Mouse (Mus musculus) forebrain, postnatal 0 days (tissue): ENCODE data around the gene Zdhhc11. TPM values are rescaled to one million over a fixed set of nuclear protein-coding genes. Genes with fewer than 3 reads are reported as not detected.
"Not testable (repeated sequence)": the region's sequence is repeated elsewhere in the genome, so short reads cannot be mapped to it uniquely, and the experiment has no call there.

Experiments
- ATAC-seq: fragments of 200-750 bp; cut with Nextera tagmentation; 2 replicates; pipeline ENCODE4 v1.8.0; 2017; ENCODE audit warnings: mild to moderate bottlenecking, moderate library complexity
- DNase-seq: peaks from one replicate; pipeline ENCODE4 v3.0.0-alpha.2; 2015
- H3K27ac ChIP-seq: fragments of 300-500 bp; sonication (generic); 2 replicates; pipeline ENCODE4 v1.5.1; 2014; ENCODE audit warnings: low read depth, mild to moderate bottlenecking, antibody characterized with exemption, low read length, moderate library complexity, mixed read lengths
- H3K27me3 ChIP-seq: fragments of 300-500 bp; sonication (generic); 2 replicates; pipeline ENCODE4 v1.6.1; 2014; ENCODE audit warnings: mild to moderate bottlenecking, low read length, mixed read lengths; ENCODE audit not compliant: insufficient read depth
- H3K36me3 ChIP-seq: fragments of 300-500 bp; sonication (generic); 2 replicates; pipeline ENCODE4 v1.6.1; 2014; ENCODE audit warnings: mild to moderate bottlenecking, moderate library complexity; ENCODE audit not compliant: insufficient read depth
- H3K4me1 ChIP-seq: fragments of 300-500 bp; sonication (generic); 2 replicates; pipeline ENCODE4 v1.6.1; 2014; ENCODE audit warnings: antibody characterized with exemption; ENCODE audit not compliant: insufficient read depth
- H3K4me2 ChIP-seq: fragments of 300-500 bp; sonication (generic); 2 replicates; pipeline ENCODE4 v1.6.1; 2014; ENCODE audit warnings: low read depth, mild to moderate bottlenecking, moderate library complexity
- H3K4me3 ChIP-seq: fragments of 300-500 bp; sonication (generic); 2 replicates; pipeline ENCODE4 v1.5.1; 2014; ENCODE audit warnings: low read depth, low read length, mixed read lengths
- H3K9ac ChIP-seq: fragments of 300-500 bp; sonication (generic); 2 replicates; pipeline ENCODE4 v1.6.1; 2014; ENCODE audit warnings: mild to moderate bottlenecking
- H3K9me3 ChIP-seq: fragments of 300-500 bp; sonication (generic); 2 replicates; pipeline ENCODE4 v1.6.1; 2016; ENCODE audit warnings: low read length
- CTCF ChIP-seq: sonication (generic); IDR thresholded peaks from 2 replicates; pipeline ENCODE4 v1.5.1; 2016; ENCODE audit warnings: antibody characterized with exemption, control low read depth, low read depth
- WGBS: fragments of 180-500 bp; shearing (Covaris S2); extraction: QIAGEN DNeasy Blood & Tissue Kit; methylation state at CpG from one replicate; pipeline ENCODE4 v1.1.7; 2014; 5-methylcytosine and 5-hydroxymethylcytosine counted together
- polyA plus RNA-seq: library from polyadenylated mRNA; unstranded; fragments of >200 nt; fragmentation: Nextera tagmentation; extraction: Ambion mirVana; gene quantifications from 2 replicates; pipeline ENCODE4 v1.2.1, GENCODE M21; 2015
- total RNA-seq: library from RNA; depleted of rRNA; stranded (reverse); fragments of >200 nt; gene quantifications from 2 replicates; pipeline ENCODE4 v1.2.3, GENCODE M21; 2014

Zdhhc11 gene
- total and polyA plus RNA-seq, 2 experiments from 2014 or later: not detected

DNA sequence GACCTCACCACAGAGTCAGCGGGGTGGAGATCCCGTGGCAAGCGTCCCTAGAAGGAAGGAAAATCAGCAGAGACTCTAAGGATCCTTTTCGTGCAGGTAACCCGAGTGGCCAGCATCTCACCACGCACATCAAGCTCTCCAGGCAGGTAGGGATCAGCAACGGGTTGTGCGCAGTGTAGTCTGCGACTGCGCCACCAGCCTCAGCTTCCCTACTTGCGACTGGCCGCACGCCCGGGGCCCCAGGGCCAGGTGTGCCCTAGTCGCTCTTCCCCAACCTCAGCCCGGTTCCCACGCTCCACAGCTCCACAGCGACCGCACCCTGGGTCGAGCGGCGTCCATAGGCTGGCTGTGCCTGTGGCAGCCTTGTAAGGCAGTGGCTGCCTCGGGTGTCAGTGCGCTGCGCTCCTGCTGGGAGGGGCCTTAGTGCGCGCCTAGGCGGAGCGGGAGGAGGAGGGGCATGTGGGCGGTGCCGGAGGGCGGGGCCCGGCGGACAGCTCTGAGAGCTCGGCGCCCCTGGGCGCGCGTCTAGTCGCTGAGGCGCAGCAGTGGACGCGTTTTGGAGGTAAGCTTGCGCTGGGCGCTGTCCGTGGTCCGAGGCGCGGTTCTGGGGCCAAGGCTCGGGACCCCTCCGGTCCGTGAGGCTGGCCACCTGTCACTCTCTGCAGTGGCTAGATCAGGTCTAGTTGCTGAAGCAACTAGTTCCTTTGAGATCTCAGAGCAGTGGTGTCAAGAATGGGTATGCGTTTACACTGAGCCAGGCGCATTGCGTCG, 45.5 kb downstream of the Zdhhc11 start, which contains the start of gene Tppp:
Gene Tppp, plus strand, starts transcription at position 460 of the 771 bp plus-strand sequence.
- peak within 1 kb of the TSS; percentile 86 for H3K27ac ChIP-seq
- no peaks in the 10 kb centered on the region; the same call in 1 of the 2 replicates for H3K27me3 ChIP-seq
- peak; percentile 92 for ATAC-seq
- DNase-seq: peak; percentile 87
- H3K9ac ChIP-seq: peak within 1 kb of the TSS; percentile 70
- no peak; the same call in 1 of the 2 replicates for TF ChIP-seq CTCF
- H3K36me3 ChIP-seq: no peaks in the 10 kb centered on the region
- H3K4me3 ChIP-seq: peak within 1 kb of the TSS; percentile 67
- peaks cover 8% of the 10 kb centered on the region; the same call in 1 of the 2 replicates for H3K4me1 ChIP-seq
- H3K4me2 ChIP-seq: peak within 1 kb of the TSS; percentile 88
- no peaks in the 10 kb centered on the region for H3K9me3 ChIP-seq
- WGBS: 4% methylated on average over 56 of the region's 56 CpGs

DNA sequence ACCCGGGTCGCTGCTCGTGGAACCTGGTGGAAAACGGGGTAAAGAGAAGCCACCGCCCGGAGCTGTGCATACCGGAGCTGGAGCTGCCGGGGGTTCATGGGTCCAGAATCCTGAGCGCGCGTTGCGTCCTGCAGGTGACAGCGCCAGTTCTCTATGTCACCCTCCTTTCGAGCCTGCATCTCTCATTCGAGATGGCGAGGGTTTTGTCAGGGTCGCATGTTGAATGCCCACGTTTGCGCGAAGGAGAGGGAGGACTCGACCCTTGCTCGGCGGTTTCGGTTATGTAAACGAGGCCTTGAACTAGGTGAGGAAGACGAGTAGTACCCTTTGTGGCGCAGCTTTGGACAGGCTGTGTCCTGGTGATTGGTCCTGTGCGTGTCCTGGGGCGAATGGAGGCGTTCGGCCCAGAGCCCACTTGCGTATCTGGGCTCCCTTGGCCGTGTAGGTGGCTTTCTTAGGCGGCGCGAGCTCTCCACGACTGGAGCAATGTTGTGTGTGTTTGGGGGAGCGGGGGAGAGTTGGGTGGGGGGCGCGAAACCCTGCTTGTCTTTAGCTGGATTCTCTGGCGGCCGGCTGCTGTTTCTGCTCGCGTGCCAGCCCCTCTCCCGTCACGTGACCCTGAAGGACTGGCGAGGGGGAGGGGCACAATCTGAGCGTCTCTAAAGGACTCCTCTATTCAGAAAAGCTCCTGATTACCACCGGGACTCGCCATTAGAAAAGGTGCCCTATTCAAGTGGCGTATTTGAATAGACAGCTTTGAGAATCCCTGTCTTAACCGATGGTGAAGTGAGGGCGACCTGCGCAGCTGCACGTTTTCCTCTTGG, 46.4 kb downstream of the Zdhhc11 start:
- WGBS: under 1% methylated on average over 55 of the region's 55 CpGs
- H3K4me1 ChIP-seq: peaks cover 8% of the 10 kb centered on the region; the same call in 1 of the 2 replicates

DNA sequence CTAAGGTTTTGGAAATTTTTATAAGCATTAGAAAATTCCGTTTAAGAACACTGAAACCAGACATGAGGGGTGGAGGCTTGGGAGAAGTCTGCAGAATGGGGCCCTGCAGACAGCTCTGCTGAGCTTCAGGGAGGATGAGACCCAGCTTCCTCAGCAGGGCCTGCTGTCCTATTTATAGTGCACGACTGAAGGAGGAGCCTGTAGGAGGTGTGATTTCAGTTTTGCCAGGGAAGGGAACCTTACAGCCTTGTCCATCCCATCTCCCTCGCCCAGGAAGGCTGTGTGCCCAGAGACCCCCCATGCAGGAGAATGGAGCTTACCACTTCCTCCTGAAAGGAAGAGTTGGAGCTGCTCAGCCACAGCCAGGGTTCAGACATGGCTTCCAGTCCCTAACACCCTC, 47.0 kb downstream of the Zdhhc11 start:
- no peaks in the 10 kb centered on the region; the same call in 1 of the 2 replicates for H3K27me3 ChIP-seq
- H3K4me3 ChIP-seq: peak overlapping the region; percentile 67
- 10% methylated on average over 3 of the region's 3 CpGs for WGBS
- H3K4me2 ChIP-seq: peak overlapping the region; percentile 88
- DNase-seq (no peak), ATAC-seq (peak; percentile 50)
- peaks cover 8% of the 10 kb centered on the region; the same call in 1 of the 2 replicates for H3K4me1 ChIP-seq
- H3K27ac ChIP-seq: peak overlapping the region; percentile 86
- no peak for TF ChIP-seq CTCF
- peak overlapping the region; percentile 70 for H3K9ac ChIP-seq
- H3K9me3 ChIP-seq: no peaks in the 10 kb centered on the region
- H3K36me3 ChIP-seq: no peaks in the 10 kb centered on the region

More for the DNA sequence above, 46.4 kb downstream of the Zdhhc11 start:
- H3K27ac ChIP-seq: peak overlapping the region; percentile 86
- ATAC-seq (peak; percentile 60), DNase-seq (peak; percentile 87)
- H3K9me3 ChIP-seq: no peaks in the 10 kb centered on the region
- TF ChIP-seq CTCF: no peak
- peak overlapping the region; percentile 67 for H3K4me3 ChIP-seq
- H3K9ac ChIP-seq: peak overlapping the region; percentile 70
- peak overlapping the region; percentile 88 for H3K4me2 ChIP-seq
- no peaks in the 10 kb centered on the region for H3K36me3 ChIP-seq
- H3K27me3 ChIP-seq: no peaks in the 10 kb centered on the region; the same call in 1 of the 2 replicates

DNA sequence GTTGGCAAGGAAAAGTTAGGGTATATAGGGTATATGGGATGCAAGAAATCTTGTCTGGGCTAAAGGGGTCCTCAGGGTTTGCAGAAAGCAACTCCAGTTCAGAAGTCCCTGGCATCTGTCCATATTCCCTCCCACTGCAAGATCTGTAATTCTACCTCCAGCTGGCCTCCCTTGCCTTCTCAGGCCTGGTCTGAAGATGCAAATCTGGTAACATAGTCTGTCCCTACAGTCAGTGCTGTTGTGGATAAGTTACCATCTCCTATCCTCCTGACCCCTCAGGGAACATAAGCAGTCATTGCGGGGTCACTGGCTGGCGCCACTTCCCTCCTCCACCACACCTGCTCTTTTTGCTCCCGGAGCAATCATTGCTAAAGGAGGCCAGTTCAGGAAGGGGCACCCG, 52.3 kb downstream of the Zdhhc11 start:
- Histone ChIP-seq H3K9ac (no peak overlapping the region), H3K4me3 (no peak overlapping the region), H3K4me2 (no peak overlapping the region), H3K27me3 (no peaks in the 10 kb centered on the region), H3K27ac (no peak overlapping the region), H3K9me3 (no peaks in the 10 kb centered on the region), H3K36me3 (no peaks in the 10 kb centered on the region), H3K4me1 (peaks cover 6% of the 10 kb centered on the region; the same call in 1 of the 2 replicates)
- WGBS: 82% methylated on average over 4 of the region's 4 CpGs
- TF ChIP-seq CTCF: no peak
- DNase-seq (no peak), ATAC-seq (no peak)

DNA sequence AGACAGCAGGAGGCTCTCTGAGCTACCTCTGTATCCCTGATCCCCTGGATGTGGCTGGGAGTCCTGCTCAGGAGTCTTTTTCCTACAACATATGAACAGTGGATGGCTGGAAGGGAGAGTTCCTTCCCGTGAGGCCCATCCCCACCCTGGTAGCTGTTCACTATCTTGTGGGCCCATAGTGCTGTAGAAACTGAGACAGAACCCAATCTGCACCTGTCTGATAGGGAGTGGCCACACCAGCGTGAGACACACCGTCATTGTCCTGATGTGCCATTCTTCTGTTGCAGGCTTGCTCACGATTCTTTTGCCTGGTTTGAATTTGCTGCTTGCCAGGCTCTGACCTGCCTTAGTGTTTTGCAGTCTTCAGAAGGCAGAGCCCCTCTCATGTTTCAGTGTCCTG, 53.8 kb downstream of the Zdhhc11 start:
- Histone ChIP-seq H3K4me1 (no peaks in the 10 kb centered on the region), H3K9me3 (no peaks in the 10 kb centered on the region), H3K4me2 (no peak overlapping the region), H3K4me3 (no peak overlapping the region), H3K27ac (no peak overlapping the region), H3K9ac (no peak overlapping the region), H3K27me3 (no peaks in the 10 kb centered on the region), H3K36me3 (0 out of 2 replicates have a peak, but pooled peaks cover 3% of the 10 kb centered on the region)
- WGBS: 77% methylated on average over 4 of the region's 4 CpGs
- no peak for DNase-seq
- no peak for ATAC-seq
- TF ChIP-seq CTCF: no peak

DNA sequence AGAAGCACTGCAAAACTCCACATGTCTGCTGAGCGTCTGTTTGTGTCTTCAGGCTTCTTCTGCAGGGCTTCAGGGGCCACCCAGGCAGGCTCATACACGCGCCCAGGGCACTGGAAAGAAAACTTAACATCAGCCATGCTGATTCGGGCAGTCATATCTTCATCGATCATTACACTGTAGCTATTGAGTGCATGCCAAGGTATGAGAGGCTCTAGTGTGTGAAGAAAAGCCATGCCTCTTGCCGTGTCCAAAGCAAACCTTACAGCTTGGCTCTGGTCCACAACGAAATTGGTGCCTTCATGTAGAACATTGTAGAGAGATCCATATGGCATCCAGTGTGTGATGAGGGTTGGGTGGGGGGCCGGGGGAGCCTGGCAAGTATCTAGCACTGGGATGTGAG, 55.4 kb downstream of the Zdhhc11 start:
- not testable (repeated sequence) for ATAC-seq, H3K4me1 ChIP-seq, H3K36me3 ChIP-seq, H3K9me3 ChIP-seq, H3K4me2 ChIP-seq, H3K9ac ChIP-seq, H3K27ac ChIP-seq, H3K4me3 ChIP-seq, H3K27me3 ChIP-seq, DNase-seq
- 82% methylated on average over 8 of the region's 8 CpGs for WGBS
